Mouse (Mus musculus) neural tube, embryonic 13.5 days (tissue): Measurements from ENCODE around the gene Lrrfip2. TPM values are rescaled to one million over a fixed set of nuclear protein-coding genes. Genes with fewer than 3 reads are reported as not detected.

Experiments used
- ATAC-seq: fragments of 200-750 bp; cut with Nextera tagmentation; 2 replicates; pipeline ENCODE4 v1.8.0; 2017; ENCODE audit warnings: low read depth, mild to moderate bottlenecking, moderate TSS enrichment, moderate library complexity
- H3K27ac ChIP-seq: fragments of 300-500 bp; sonication (generic); replicated peaks from 2 replicates; pipeline ENCODE4 v1.5.1; 2015; ENCODE audit warnings: moderate library complexity, mild to moderate bottlenecking, inconsistent platforms
- H3K27me3 ChIP-seq: fragments of 300-500 bp; sonication (generic); 2 replicates; pipeline ENCODE4 v1.6.1; 2015; ENCODE audit warnings: mild to moderate bottlenecking, inconsistent platforms
- H3K36me3 ChIP-seq: fragments of 300-500 bp; sonication (generic); 2 replicates; pipeline ENCODE4 v1.6.1; 2015; ENCODE audit warnings: mild to moderate bottlenecking, inconsistent platforms
- H3K4me1 ChIP-seq: fragments of 300-500 bp; sonication (generic); replicated peaks from 2 replicates; pipeline ENCODE4 v1.6.1; 2015; ENCODE audit warnings: inconsistent platforms
- H3K4me2 ChIP-seq: fragments of 300-500 bp; sonication (generic); 2 replicates; pipeline ENCODE4 v1.6.1; 2015; ENCODE audit warnings: inconsistent platforms, mild to moderate bottlenecking, moderate library complexity
- H3K4me3 ChIP-seq: fragments of 300-500 bp; sonication (generic); 2 replicates; pipeline ENCODE4 v1.5.1; 2015; ENCODE audit warnings: mild to moderate bottlenecking, inconsistent platforms
- H3K9ac ChIP-seq: fragments of 300-500 bp; sonication (generic); 2 replicates; pipeline ENCODE4 v1.6.1; 2015; ENCODE audit warnings: moderate library complexity, mild to moderate bottlenecking, inconsistent platforms
- H3K9me3 ChIP-seq: fragments of 300-500 bp; sonication (generic); 2 replicates; pipeline ENCODE4 v1.6.1; 2016; ENCODE audit warnings: inconsistent platforms
- WGBS: fragments of 180-500 bp; shearing (Covaris S2); methylation state at CpG from one replicate; pipeline ENCODE4 v1.1.7; 2015; 5-methylcytosine and 5-hydroxymethylcytosine counted together
- polyA plus RNA-seq: library from polyadenylated mRNA; unstranded; fragments of >200 nt; fragmentation: Nextera tagmentation; extraction: Ambion mirVana; gene quantifications from 2 replicates; pipeline ENCODE4 v1.2.1, GENCODE M21; 2015

Gene Lrrfip2
- polyA plus RNA-seq = 44.9 and 47.7 TPM in 2 replicates

DNA sequence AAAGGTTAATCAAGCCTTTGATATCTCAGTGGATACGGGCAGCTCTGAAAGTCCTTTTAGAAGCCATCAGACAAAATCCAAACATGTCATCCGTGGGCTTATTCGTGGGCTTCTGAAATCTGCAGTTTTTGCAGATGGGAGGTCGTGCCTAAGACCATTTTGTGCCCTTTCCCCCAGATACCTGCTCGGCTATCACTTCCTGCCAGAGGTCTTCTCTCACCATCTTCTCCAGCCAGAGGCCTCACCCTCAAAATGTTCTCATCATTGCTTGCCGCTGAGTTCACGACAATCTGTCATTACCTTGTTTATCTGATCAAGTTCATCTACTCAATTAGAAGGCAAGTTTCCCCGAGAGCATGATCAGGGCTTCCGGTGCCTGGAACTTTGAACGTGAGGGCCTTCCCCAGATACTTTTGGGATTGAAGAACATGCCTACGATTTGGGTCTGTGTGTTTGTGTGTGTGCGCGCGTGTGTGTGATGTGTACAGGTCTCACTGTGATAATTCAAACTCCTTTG, at the start of gene Lrrfip2:
TSS of gene Lrrfip2 (plus strand) at position 467 of the 517 bp plus-strand sequence.
- H3K4me2 ChIP-seq = peak within 1 kb of the TSS; percentile 84
- no peaks in the 10 kb centered on the region for H3K27me3 ChIP-seq
- no peaks in the 10 kb centered on the region for H3K36me3 ChIP-seq
- ATAC-seq = peak; percentile 56; the same call in 1 of the 2 replicates
- WGBS = 40% methylated on average over 14 of the region's 14 CpGs
- peak within 1 kb of the TSS; percentile 87 for H3K9ac ChIP-seq
- H3K9me3 ChIP-seq = no peaks in the 10 kb centered on the region
- peak within 1 kb of the TSS; percentile 88 for H3K27ac ChIP-seq
- H3K4me3 ChIP-seq = peak within 1 kb of the TSS; percentile 98
- peaks cover 30% of the 10 kb centered on the region for H3K4me1 ChIP-seq

DNA sequence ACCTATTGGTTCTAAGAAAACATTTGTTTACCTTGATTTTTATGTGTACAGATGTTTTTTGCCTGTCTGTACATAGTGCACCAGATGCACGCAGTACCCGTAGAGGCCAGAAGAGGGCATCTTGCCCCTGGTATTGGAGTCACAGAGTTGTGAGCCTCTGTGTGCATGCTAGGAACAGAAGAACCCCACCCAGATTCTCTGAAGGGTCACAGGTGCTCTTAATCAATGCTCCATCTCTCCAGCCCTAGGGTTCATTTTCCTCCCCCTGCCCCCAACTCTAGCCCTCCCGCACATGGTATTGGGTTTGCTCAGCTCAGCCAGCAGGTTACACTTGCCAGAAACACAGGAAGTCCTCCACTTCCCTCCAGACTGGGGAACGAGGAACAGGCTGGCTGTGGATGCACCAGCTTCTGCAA, 46.8 kb upstream of the Lrrfip2 start:
- H3K4me3 ChIP-seq = no peak overlapping the region
- 42% methylated on average over 4 of the region's 4 CpGs for WGBS
- H3K27me3 ChIP-seq = no peaks in the 10 kb centered on the region
- no peak overlapping the region for H3K9ac ChIP-seq
- H3K27ac ChIP-seq = no peak overlapping the region
- H3K4me2 ChIP-seq = no peak overlapping the region
- no peak for ATAC-seq
- no peaks in the 10 kb centered on the region for H3K36me3 ChIP-seq
- H3K9me3 ChIP-seq = peaks cover 12% of the 10 kb centered on the region
- H3K4me1 ChIP-seq = peaks cover 6% of the 10 kb centered on the region; the same call in 1 of the 2 replicates

DNA sequence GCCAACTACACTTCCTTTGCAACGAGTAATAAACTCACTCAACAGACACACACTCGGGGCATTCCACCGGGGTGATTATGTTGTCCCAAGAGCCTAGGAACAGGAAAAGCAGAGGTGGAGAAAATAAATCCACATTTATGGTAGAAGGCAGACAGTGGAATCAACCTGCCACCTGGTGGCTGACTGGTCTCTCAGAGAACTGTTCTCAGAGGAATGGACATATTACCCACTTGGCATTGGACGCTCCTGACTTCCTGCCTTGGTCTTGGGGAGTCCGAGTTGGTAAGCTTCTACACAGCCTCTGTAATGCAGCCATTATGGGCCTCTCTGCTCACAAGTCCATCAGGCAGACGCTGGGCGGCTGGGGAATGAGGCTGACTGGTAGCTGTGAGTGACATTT, 45.2 kb upstream of the Lrrfip2 start:
- H3K9me3 ChIP-seq = peaks cover 12% of the 10 kb centered on the region
- no peak overlapping the region for H3K4me3 ChIP-seq
- H3K4me2 ChIP-seq = no peak overlapping the region
- H3K27ac ChIP-seq = no peak overlapping the region
- no peaks in the 10 kb centered on the region for H3K27me3 ChIP-seq
- H3K36me3 ChIP-seq = no peaks in the 10 kb centered on the region
- no peak for ATAC-seq
- no peak overlapping the region for H3K9ac ChIP-seq
- WGBS = 52% methylated on average over 7 of the region's 7 CpGs
- H3K4me1 ChIP-seq = peaks cover 6% of the 10 kb centered on the region; the same call in 1 of the 2 replicates

DNA sequence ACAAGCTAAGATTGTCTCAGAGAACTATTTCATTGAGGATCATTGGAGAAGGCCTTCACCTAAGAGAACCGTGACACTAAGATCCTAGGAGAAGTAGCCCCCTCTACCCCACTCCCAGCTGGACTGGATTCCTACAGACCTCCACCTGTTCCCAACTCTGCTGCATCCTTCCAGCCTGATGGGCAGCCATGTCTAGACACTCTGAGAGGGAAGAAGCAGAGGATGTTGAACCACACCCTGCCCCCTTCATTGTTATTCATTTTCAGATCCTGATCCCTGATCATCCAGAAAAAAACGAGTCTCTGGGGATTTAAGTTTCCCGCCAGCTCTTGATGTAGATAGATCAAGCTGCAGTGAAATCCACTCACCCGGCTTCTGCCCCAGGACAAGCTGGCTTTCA, 44.4 kb upstream of the Lrrfip2 start:
- Histone ChIP-seq H3K4me2 (no peak overlapping the region), H3K9me3 (peaks cover 12% of the 10 kb centered on the region), H3K9ac (no peak overlapping the region), H3K36me3 (no peaks in the 10 kb centered on the region), H3K27me3 (no peaks in the 10 kb centered on the region), H3K4me1 (peaks cover 6% of the 10 kb centered on the region; the same call in 1 of the 2 replicates), H3K27ac (no peak overlapping the region), H3K4me3 (no peak overlapping the region)
- 84% methylated on average over 4 of the region's 4 CpGs for WGBS
- no peak for ATAC-seq

DNA sequence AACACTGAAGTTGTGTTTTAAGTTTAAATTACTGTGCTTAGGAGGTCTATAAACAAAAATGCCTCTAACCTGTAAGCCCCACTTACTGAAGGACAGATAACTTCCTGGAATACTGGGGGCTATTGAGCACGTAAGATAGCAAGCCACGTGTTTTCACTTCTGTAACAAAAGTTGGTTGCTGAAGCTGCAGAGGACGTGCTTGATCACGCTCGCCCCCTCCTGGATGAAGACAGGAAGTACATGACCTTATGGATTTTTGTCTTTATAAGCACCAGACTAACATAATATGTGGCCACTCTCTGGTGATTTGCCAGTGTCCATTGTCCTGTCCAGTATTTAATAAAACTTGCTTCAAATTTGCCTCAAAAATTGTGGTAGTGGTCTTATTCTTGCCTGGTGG, 39.6 kb upstream of the Lrrfip2 start:
- Histone ChIP-seq H3K27ac (no peak overlapping the region), H3K4me1 (no peaks in the 10 kb centered on the region), H3K4me3 (no peak overlapping the region), H3K9me3 (peaks cover 12% of the 10 kb centered on the region), H3K4me2 (no peak overlapping the region), H3K36me3 (no peaks in the 10 kb centered on the region), H3K9ac (no peak overlapping the region), H3K27me3 (no peaks in the 10 kb centered on the region)
- 63% methylated on average over 5 of the region's 5 CpGs for WGBS
- ATAC-seq = no peak

DNA sequence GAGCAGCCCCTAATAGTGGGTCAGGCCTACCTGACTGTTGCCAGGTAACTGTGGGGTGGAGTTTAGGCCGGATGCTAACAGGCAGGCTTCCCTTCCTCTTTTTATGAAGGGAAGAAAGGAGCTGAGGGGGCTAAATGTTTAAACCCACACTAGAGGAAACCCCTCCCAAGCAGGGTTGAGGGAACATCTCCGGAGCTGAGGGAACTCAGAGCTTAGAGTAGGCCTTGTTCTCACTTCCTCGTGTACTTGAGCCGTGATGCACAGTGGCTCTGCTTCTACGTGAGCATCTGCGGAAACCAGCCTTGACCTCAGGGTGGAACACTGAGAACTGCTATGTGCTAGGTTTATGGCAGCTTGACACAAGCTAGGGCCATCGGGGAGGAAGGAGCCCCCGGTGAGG, 36.6 kb upstream of the Lrrfip2 start:
- no peak for ATAC-seq
- H3K4me3 ChIP-seq = no peak overlapping the region
- 92% methylated on average over 8 of the region's 8 CpGs for WGBS

DNA sequence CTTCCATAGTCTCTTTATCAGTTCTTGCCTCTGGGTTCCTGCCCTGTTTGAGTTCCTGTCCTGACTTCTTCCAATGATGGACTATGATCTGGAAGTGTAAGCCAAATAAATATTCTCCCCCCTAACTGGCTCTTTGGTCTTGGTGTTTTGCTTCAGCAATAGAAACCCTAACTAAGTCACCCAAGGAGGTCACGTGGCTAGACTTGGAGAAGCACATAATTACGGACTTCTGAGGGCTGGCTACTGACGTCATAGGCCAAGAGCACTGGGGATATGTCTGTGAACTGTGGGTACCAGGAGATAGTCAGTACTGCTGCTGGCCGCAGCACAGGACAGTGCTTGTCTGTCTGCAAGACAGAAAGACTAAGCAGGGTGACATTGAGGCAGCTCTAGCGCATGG, 35.6 kb upstream of the Lrrfip2 start:
- Histone ChIP-seq H3K27ac (no peak overlapping the region), H3K4me1 (no peaks in the 10 kb centered on the region), H3K4me2 (no peak overlapping the region), H3K9ac (no peak overlapping the region), H3K36me3 (no peaks in the 10 kb centered on the region), H3K9me3 (no peaks in the 10 kb centered on the region), H3K27me3 (no peaks in the 10 kb centered on the region), H3K4me3 (no peak overlapping the region)
- 83% methylated on average over 5 of the region's 5 CpGs for WGBS
- no peak for ATAC-seq

More for the DNA sequence above, 36.6 kb upstream of the Lrrfip2 start:
- Histone ChIP-seq H3K36me3 (no peaks in the 10 kb centered on the region), H3K27ac (no peak overlapping the region), H3K4me2 (no peak overlapping the region), H3K9me3 (no peaks in the 10 kb centered on the region), H3K27me3 (no peaks in the 10 kb centered on the region), H3K4me1 (no peaks in the 10 kb centered on the region), H3K9ac (no peak overlapping the region)

DNA sequence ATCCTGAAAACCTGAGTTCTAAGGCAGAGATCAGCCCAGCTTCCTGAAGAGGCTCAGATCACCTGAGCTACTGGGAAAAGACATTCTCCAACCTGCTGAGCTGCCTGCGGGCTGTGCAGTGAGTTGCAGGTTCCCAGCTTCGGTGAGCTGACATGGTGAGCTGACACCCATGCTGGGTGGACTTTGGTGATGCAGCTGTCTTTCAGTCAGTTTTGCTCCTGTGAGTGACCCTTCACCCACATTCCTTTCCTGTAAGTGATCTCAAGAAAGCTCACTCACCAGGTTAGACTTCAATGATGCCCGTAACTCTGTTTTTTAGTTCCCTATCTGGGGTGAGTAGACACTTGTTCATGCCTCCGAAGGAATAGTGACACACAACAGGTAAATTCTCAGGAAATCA, 32.1 kb upstream of the Lrrfip2 start:
- Histone ChIP-seq H3K4me3 (no peak overlapping the region), H3K9ac (no peak overlapping the region), H3K9me3 (no peaks in the 10 kb centered on the region), H3K27ac (no peak overlapping the region), H3K4me1 (peaks cover 14% of the 10 kb centered on the region), H3K27me3 (no peaks in the 10 kb centered on the region), H3K36me3 (no peaks in the 10 kb centered on the region), H3K4me2 (no peak overlapping the region)
- WGBS = 61% methylated on average over 4 of the region's 4 CpGs
- no peak for ATAC-seq

DNA sequence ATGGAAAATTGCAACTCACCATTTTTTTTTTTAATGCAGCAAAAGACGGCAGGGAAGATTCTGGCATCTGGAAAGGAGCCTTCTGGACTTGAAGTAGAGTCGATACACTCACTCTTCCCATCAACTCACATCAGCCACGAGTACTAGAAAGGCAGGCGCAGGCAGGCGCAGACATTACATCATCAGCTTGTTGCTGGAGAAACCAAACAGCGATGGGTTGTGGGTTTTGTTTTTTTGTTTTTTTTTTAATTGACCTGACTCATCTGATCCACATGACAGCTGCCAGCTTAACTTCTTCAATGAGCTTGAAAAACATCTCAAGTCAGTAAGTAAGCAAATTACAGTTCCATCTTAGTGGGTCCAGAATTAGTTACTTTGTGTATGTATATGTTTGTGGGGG, 31.3 kb upstream of the Lrrfip2 start:
- no peaks in the 10 kb centered on the region for H3K36me3 ChIP-seq
- no peak for ATAC-seq
- H3K27me3 ChIP-seq = no peaks in the 10 kb centered on the region
- no peaks in the 10 kb centered on the region for H3K9me3 ChIP-seq
- no peak overlapping the region for H3K9ac ChIP-seq
- H3K4me1 ChIP-seq = peaks cover 14% of the 10 kb centered on the region
- H3K4me2 ChIP-seq = no peak overlapping the region
- H3K4me3 ChIP-seq = no peak overlapping the region
- H3K27ac ChIP-seq = no peak overlapping the region
- whole genome bisulfite sequencing = 78% methylated on average over 6 of the region's 6 CpGs

DNA sequence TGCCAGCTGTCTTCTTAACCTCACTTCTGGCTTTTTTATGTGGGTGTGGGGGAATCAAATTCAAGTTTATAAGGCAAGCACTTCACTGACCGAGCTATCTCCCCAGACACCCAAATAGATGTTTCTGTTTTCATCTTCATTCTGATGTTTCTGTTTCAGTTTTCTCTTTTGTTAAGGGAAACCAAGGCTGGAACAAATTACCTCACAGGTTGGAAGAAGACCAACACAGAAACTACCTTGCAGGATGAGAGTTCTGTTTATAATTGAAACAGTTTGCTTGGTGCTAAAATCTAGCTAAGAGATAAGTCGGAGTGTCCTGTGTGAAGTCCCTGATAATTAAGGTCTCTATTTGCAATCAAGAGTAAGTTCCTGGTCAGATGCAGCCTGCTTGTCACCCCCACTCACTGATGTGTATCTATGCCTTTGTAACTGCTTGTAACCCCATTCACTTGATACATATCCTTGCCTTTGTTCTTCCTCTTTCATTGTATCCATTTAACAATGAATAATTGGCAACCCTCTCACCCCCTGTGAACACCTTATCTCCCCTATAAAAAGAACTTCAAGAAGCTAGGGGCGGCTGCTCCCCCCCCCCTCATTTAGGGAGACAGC, 30.3 kb upstream of the Lrrfip2 start:
- Histone ChIP-seq H3K27ac (no peak overlapping the region), H3K9ac (no peak overlapping the region), H3K4me2 (no peak overlapping the region), H3K4me1 (peaks cover 14% of the 10 kb centered on the region), H3K27me3 (no peaks in the 10 kb centered on the region), H3K36me3 (no peaks in the 10 kb centered on the region), H3K9me3 (no peaks in the 10 kb centered on the region), H3K4me3 (no peak overlapping the region)
- 27% methylated on average over 3 of the region's 3 CpGs for WGBS
- ATAC-seq = no peak

DNA sequence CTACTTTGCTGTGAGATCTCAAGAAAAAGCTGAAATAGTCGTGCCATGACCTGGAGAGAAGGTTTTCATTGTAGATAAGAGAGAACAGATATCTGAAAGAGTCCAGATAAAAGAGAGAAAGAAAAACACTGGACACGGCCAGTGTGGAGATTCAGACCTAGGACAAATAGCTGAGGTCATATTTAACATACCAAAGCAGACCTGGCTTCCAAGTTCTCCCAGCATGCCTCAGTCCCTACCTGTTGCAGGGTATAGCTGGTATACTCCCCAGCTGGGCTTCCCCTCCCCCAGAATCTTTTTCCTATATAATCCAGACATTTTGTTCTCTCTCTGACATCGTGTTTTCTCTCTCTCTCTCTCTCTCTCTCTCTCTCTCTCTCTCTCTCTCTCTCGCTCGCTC, 29.4 kb upstream of the Lrrfip2 start:
- no peak overlapping the region for H3K9ac ChIP-seq
- no peaks in the 10 kb centered on the region for H3K9me3 ChIP-seq
- no peaks in the 10 kb centered on the region for H3K36me3 ChIP-seq
- H3K27ac ChIP-seq = no peak overlapping the region
- no peak overlapping the region for H3K4me2 ChIP-seq
- no peaks in the 10 kb centered on the region for H3K27me3 ChIP-seq
- 19% methylated on average over 5 of the region's 5 CpGs for WGBS
- H3K4me1 ChIP-seq = peaks cover 14% of the 10 kb centered on the region
- no peak for ATAC-seq
- H3K4me3 ChIP-seq = no peak overlapping the region

DNA sequence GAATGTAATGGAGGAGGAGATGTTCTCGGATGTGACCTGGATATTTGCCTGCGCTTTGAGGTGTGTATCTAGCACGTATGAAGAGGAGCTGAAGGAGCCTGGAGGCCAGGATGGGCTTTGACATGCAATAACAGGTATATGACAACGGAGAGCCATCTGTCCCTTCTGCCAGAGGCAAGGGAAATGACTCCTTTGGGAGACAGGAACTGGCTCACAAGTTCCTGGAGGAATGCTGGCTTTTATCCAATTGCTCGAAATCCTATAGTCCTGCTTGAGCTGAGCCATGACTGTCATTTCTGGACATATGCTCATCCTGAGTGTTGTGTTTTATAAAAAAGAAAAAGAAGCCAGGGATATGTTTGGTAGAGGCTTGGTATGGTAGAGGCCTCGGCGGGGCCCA, 28.5 kb upstream of the Lrrfip2 start:
- no peaks in the 10 kb centered on the region for H3K27me3 ChIP-seq
- no peak overlapping the region for H3K27ac ChIP-seq
- ATAC-seq = peak; percentile 19; the same call in 1 of the 2 replicates
- no peak overlapping the region for H3K4me2 ChIP-seq
- H3K4me1 ChIP-seq = peaks cover 14% of the 10 kb centered on the region
- WGBS = 23% methylated on average over 7 of the region's 7 CpGs
- H3K9me3 ChIP-seq = no peaks in the 10 kb centered on the region
- no peak overlapping the region for H3K4me3 ChIP-seq
- H3K9ac ChIP-seq = no peak overlapping the region
- H3K36me3 ChIP-seq = no peaks in the 10 kb centered on the region

DNA sequence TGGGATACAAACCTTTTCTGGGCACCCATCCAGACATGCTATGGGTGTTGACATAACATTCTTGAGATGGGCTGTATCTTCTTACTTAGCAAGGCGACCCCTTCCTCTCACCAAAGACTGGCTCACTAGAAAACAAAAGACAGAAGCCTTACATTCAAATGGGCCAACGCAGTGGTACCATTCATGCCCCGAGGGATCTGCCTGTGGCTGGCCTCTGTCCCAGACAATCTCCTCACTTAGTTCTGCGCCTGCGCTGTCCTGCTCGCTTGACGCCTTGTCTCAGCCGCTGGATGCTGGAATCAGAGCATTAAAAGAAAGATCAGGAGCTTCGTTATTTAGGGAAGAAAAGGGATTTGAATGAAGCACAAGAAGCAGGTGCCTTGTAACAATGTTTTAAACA, 24.7 kb upstream of the Lrrfip2 start:
- H3K4me2 ChIP-seq = no peak overlapping the region
- no peaks in the 10 kb centered on the region for H3K27me3 ChIP-seq
- no peak overlapping the region for H3K4me3 ChIP-seq
- no peaks in the 10 kb centered on the region for H3K9me3 ChIP-seq
- no peaks in the 10 kb centered on the region for H3K36me3 ChIP-seq
- no peak for ATAC-seq
- no peak overlapping the region for H3K27ac ChIP-seq
- peaks cover 14% of the 10 kb centered on the region for H3K4me1 ChIP-seq
- no peak overlapping the region for H3K9ac ChIP-seq
- WGBS = 58% methylated on average over 9 of the region's 9 CpGs
